Mouse (Mus musculus): ENCODE measurements around the gene Fam71b.

The Fam71b gene

GRCm38 (mm10) chr11:46431129-46431528 is 34.8 kb downstream of the Fam71b start:
- peak; percentile 55 to 77 for DNase-seq (ENCODE audit: low spot score in 2 of 2)

GRCm38 (mm10) chr11:46435363-46435762 is 39.0 kb downstream of the Fam71b start:
- no peak for DNase-seq (ENCODE audit: low spot score in 2 of 2)

- DNase-seq (ENCODE audit: low spot score in 2 of 2): peak; percentile 83 to 87
Observed at GRCm38 (mm10) chr11:46436760-46437458, 40.5 kb downstream of the Fam71b start, which contains the start of gene Med7. TSS of gene Med7 (plus strand) at chr11:46436925.

DNA sequence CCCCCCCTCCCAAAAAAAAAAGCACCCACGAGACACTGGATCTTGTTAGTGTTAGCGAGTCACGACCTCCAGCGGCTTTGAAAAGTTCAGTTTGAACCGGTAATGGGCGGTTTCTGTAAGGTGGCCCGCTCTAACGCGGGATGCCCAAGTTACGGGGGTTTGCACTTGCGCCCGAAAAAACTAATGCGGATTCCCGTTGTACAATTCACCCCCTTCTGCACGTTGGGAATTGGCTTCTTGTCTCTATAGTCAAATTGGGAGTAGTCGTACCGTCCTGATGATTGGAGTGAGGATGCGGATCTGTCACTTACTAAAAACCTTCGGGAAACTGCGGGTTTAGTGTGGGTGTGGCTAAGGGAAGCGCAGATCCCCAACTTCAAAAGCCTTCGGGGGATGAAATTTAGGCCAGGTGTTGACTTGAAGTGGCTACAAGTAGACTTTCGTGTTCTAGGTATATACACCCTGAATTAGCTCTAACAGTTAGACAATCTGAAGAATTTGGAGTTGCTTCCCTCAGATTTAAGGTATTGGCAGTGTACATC is 41.2 kb downstream of the Fam71b start:
- peak in 1 of 2 experiments; percentile 28 for DNase-seq (ENCODE audit: low spot score in 2 of 2)

GRCm38 (mm10) chr11:46439005-46439543 is 42.7 kb downstream of the Fam71b start:
- no peak for DNase-seq (ENCODE audit: low spot score in 2 of 2)

DNA sequence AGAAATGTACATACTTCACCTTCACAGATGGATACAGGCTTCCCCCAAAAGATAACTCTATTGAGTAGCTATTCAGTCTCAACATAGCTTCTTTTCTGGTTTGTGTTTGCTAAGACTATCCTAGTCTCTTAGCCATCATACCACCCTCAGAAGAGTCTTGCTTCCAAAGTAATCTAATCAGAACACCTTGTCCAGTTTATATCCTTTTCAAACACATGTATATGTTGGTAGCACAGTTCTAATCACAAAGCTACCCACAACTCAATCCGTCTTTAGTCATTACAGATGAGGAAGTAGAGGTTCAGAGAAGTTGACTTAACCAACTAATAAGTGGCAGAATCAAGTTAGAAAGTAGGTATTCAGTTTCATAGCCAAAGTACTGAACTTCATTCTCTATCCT is 45.4 kb downstream of the Fam71b start:
- DNase-seq (ENCODE audit: low spot score in 2 of 2): no peak

DNA sequence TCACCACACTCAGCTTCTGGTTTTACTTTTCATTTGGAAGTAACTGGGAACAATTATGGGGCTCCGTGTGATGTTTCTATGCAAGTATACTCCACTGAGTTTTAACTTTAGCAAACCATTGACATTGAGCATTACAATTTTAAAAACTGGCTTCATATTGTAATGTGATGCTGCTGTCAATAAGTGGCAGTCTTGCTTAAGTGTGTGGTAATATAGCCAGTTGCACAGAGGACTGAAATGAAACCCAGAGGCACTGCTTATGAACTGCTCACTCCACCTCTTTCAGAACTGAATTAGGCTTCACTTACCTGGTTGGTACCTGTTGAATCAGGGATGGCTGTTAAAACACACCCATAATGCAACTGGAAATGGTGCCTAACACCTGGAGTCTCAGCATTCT is 46.8 kb downstream of the Fam71b start:
- DNase-seq (ENCODE audit: low spot score in 2 of 2): no peak

DNA sequence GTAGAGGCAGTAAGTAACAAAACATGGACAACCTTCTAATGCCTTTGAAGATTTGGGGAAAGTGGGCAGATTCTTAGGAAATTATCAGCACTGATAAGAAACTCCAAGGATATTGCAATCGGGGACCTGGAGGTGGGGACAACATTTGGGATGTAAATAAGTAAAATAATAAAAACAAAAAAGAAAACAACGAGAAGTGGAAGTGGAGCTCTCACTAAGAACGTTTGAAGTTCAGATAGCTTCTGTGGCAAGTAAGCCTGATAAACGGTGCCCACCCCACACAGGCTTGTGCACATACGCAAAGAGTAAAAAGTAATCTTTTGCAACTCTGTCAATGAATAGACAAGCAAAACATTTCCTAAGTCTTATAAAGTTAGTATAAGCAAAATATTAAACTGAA is 47.6 kb downstream of the Fam71b start:
- no peak for DNase-seq (ENCODE audit: low spot score in 2 of 2)

GRCm38 (mm10) chr11:46446150-46446549 is 49.8 kb downstream of the Fam71b start:
- DNase-seq (ENCODE audit: low spot score in 2 of 2): no peak

DNA sequence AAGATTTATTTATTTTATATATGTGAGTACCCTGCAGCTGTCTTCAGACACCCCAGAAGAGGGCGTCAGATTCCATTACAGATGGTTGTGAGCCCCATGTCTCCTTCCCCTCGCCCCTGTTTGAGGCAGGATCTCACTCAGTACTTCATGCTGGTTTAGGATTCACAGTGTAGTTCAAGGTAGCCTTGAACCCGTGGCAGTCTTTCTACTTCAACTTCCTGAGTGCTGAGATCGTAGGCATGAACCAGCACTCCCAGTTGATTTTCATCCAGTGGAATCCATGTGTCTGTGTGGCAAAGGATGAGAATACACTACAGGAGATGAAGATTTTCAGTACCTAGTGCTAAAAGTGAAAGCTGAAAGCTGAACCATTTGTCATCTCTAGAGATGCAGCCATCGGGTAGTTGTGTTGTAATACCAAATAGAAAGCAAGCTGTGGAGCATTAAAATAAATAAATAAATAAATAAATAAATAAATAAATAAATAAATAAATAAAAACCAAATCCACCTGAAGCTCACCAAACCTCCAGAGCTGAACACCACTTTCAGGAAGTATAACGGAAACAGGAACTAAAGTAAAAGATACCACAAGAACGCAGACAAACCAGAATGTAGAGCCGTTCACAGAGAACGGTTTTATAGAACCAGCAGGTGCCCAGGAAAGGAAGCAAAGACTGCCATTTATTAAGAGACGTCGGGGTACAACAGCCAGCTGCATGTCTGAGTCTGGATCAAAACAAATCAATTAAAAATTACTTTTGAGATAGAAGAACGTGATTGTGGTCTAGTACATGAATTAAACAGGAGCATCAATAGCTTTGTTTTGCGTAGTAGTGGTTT is 51.5 kb downstream of the Fam71b start:
- DNase-seq (ENCODE audit: low spot score in 2 of 2): no peak

GRCm38 (mm10) chr11:46449461-46450080 is 53.2 kb downstream of the Fam71b start:
- no peak for DNase-seq (ENCODE audit: low spot score in 2 of 2)

- no peak for DNase-seq (ENCODE audit: low spot score in 2 of 2)
Observed at GRCm38 (mm10) chr11:46454453-46455045, 58.2 kb downstream of the Fam71b start, which contains the start of gene Havcr2. TSS of gene Havcr2 (plus strand) at chr11:46454935.

Data from spleen, postnatal 14 days (tissue).